Mouse (Mus musculus) embryonic facial prominence, embryonic 12.5 days (tissue): ENCODE measurements around the gene Zscan2. TPM values are rescaled to one million over a fixed set of nuclear protein-coding genes. Genes with fewer than 3 reads are reported as not detected.
A peak's percentile ranks its signal among the peaks of the same experiment; 100 is the strongest.

ENCODE experiments used
- ATAC-seq: fragments of 200-750 bp; cut with Nextera tagmentation; 2 replicates; pipeline ENCODE4 v1.8.0; 2017; ENCODE audit not compliant: insufficient number of reproducible peaks, insufficient read depth, low FRiP score, low TSS enrichment
- H3K27ac ChIP-seq: fragments of 300-500 bp; sonication (generic); 2 replicates; pipeline ENCODE4 v1.5.1; 2016; ENCODE audit warnings: mild to moderate bottlenecking
- H3K27me3 ChIP-seq: fragments of 300-500 bp; sonication (generic); 2 replicates; pipeline ENCODE4 v1.6.1; 2016; ENCODE audit warnings: mild to moderate bottlenecking, moderate library complexity
- H3K36me3 ChIP-seq: fragments of 300-500 bp; sonication (generic); 2 replicates; pipeline ENCODE4 v1.6.1; 2016; ENCODE audit warnings: mild to moderate bottlenecking
- H3K4me1 ChIP-seq: fragments of 300-500 bp; sonication (generic); 2 replicates; pipeline ENCODE4 v1.6.1; 2016
- H3K4me2 ChIP-seq: fragments of 300-500 bp; sonication (generic); replicated peaks from 2 replicates; pipeline ENCODE4 v1.6.1; 2016; ENCODE audit warnings: mild to moderate bottlenecking, moderate library complexity
- H3K4me3 ChIP-seq: fragments of 300-500 bp; sonication (generic); 2 replicates; pipeline ENCODE4 v1.5.1; 2016; ENCODE audit warnings: mild to moderate bottlenecking
- H3K9ac ChIP-seq: fragments of 300-500 bp; sonication (generic); 2 replicates; pipeline ENCODE4 v1.6.1; 2016; ENCODE audit warnings: mild to moderate bottlenecking, moderate library complexity
- H3K9me3 ChIP-seq: fragments of 300-500 bp; sonication (generic); 2 replicates; pipeline ENCODE4 v1.6.1; 2016; ENCODE audit warnings: mild to moderate bottlenecking, moderate library complexity
- whole genome bisulfite sequencing: fragments of 180-500 bp; shearing (Covaris S2); methylation state at CpG from one replicate; pipeline ENCODE4 v1.1.7; 2016; 5-methylcytosine and 5-hydroxymethylcytosine counted together
- polyA plus RNA-seq: library from polyadenylated mRNA; unstranded; fragments of >200 nt; fragmentation: Nextera tagmentation; extraction: Ambion mirVana; gene quantifications from 2 replicates; pipeline ENCODE4 v1.2.1, GENCODE M21; 2016

Gene Zscan2
- polyA plus RNA-seq, 1 experiment from 2014 or later: 3.6 TPM

DNA sequence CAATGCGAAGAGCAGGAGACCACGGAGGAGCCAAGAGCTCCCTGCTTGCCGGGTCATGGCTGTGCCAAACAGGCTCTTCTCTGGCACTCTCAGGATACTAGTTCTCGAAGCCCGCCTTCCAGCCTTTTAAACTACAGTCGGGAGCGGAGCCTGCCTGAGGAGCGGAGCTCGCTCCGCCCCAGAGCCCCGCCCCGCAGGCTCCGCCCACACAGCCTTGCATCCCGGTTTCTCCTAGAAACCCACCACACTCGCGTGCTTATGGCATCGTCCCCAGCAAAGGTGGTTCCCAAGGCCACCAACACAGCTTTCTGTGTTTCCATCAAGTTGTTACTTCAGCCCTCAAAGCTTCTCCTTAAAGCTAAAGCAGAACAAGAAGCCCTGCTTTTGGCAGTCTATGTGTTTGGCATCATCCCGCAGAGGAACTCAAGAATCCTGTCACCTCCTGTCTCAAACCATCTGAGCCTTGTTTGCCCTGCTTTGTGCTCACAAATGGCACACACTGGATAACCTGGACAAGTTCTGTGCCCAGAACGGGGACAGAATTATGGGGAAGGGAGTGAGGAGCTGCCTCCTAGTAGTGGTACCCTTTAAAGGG, 44.3 kb downstream of the Zscan2 start, which contains the start of gene Nmb:
Gene Nmb (minus strand): TSS at position 156 of the 595 bp plus-strand sequence.
- peak; percentile 52; the same call in 1 of the 2 replicates for ATAC-seq
- Histone ChIP-seq H3K27me3 (no peaks in the 10 kb centered on the region), H3K36me3 (peaks cover 16% of the 10 kb centered on the region), H3K9me3 (no peaks in the 10 kb centered on the region), H3K4me2 (peak within 1 kb of the TSS; percentile 94), H3K4me3 (peak within 1 kb of the TSS; percentile 47), H3K27ac (0 out of 2 replicates have a peak within 1 kb of the TSS, but pooled peaks have one; percentile 0), H3K4me1 (peaks cover 23% of the 10 kb centered on the region), H3K9ac (peak within 1 kb of the TSS; percentile 65)
- 3% methylated on average over 19 of the region's 19 CpGs for WGBS

DNA sequence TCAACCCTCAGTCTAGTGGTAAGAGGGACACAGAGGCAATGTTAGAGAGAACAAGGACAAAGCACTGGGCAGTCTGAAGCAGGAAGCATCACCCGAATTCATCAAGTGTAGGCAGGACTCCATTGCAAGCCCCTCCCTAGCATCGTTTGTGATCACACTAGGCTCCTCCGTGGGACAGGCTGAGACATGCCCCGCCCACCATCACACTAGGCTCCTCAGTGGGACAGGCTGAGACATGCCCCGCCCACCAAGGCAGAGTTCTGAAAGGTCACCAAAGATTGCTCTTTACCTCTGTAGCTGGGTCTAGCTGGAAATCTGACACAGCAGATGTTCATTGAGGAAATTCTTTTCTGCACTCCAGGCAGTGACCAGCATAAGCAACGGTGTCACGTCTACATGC, 50.3 kb downstream of the Zscan2 start:
- Histone ChIP-seq H3K4me3 (no peak overlapping the region), H3K27ac (no peak overlapping the region), H3K27me3 (no peaks in the 10 kb centered on the region), H3K9me3 (no peaks in the 10 kb centered on the region), H3K9ac (no peak overlapping the region), H3K4me1 (no peaks in the 10 kb centered on the region), H3K36me3 (peaks cover 63% of the 10 kb centered on the region), H3K4me2 (no peak overlapping the region)
- 77% methylated on average over 7 of the region's 7 CpGs for WGBS
- no peak for ATAC-seq

DNA sequence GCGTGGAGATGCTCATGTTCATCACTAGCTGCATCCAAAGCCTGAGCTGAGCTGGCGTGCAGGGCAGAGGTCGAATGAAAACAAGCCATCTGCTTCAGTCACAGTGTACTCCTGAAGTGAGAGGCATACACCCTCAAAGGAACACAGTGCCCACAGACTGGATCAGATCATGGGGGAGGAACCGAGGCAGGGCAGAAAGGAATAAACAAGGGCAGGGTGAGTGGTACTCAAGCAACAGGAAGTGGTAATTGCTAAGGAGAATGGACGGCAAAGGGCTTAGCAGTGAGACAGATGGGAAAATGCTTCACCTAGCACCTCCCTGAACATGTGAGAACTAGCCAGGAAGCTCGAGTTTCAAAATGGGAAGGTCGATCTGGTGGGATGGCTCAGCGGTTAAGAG, 51.8 kb downstream of the Zscan2 start:
- H3K4me2 ChIP-seq: no peak overlapping the region
- WGBS: 79% methylated on average over 8 of the region's 8 CpGs
- ATAC-seq: no peak
- H3K4me1 ChIP-seq: no peaks in the 10 kb centered on the region
- H3K9me3 ChIP-seq: no peaks in the 10 kb centered on the region
- peaks cover 67% of the 10 kb centered on the region for H3K36me3 ChIP-seq
- no peak overlapping the region for H3K4me3 ChIP-seq
- H3K27ac ChIP-seq: no peak overlapping the region
- no peaks in the 10 kb centered on the region for H3K27me3 ChIP-seq
- H3K9ac ChIP-seq: no peak overlapping the region

DNA sequence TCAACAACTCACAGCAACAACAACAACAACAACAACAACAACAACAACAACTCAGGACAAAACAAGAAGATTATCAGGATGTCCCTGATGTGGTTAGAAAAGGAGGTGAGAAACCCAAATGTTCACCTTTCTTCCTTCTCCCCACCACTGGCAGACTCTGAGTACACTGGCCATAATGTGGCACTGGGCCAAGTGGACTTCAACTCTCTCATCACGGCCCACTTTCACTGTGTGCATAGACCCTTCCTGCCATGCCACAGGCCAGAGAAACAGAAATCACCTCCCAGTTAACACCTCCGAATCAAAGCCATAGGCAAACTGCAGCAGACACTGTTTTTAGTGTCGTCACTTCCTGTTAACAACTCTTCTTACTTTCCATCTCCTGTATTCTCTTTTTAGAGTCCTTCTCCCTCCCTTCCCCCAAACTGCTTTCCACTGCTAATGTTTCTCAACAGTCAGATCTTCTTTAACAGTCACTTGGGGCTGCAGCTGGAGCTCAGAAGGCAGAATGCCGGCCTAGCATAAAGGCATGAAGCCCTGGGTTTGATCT, 57.3 kb downstream of the Zscan2 start:
- H3K27ac ChIP-seq: no peak overlapping the region
- no peaks in the 10 kb centered on the region for H3K9me3 ChIP-seq
- H3K4me1 ChIP-seq: no peaks in the 10 kb centered on the region
- WGBS: 88% methylated on average over 4 of the region's 4 CpGs
- no peak overlapping the region for H3K9ac ChIP-seq
- H3K4me2 ChIP-seq: no peak overlapping the region
- ATAC-seq: no peak
- H3K4me3 ChIP-seq: no peak overlapping the region
- H3K27me3 ChIP-seq: no peaks in the 10 kb centered on the region
- H3K36me3 ChIP-seq: peaks cover 77% of the 10 kb centered on the region

DNA sequence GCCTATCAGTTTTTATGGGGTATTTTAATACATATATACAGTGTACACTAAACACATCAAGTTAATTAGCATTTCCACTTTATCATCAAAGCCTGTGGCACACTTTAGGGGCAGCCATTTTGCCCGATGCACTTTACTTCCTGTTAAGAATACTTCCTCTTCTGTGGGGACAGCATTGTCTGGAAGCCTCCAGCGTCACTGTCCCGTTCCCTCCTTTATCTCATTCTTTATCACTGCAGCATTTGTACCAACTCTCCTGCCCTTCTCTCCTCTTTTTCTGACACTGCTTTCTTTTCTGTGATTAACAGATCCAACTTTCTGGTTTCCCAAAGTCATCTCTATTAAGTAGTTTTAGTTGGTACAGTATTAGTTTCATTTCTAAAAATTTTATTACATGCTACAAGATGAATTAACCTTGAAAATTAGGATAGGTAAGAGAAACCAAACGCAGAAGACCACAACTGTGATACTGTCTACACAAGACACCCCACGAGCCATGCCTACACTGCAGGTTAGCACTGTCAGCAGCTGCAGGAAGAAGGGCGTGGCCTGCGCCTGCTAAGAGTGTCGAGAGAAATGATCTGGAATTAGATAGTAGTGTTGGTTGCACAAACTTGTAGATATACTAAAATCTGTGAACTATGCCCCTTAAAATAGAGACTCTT, 58.4 kb downstream of the Zscan2 start:
- Histone ChIP-seq H3K27me3 (no peaks in the 10 kb centered on the region), H3K4me1 (no peaks in the 10 kb centered on the region), H3K4me2 (no peak overlapping the region), H3K4me3 (no peak overlapping the region), H3K9ac (no peak overlapping the region), H3K27ac (no peak overlapping the region), H3K9me3 (no peaks in the 10 kb centered on the region), H3K36me3 (peaks cover 67% of the 10 kb centered on the region)
- WGBS: 83% methylated on average over 8 of the region's 8 CpGs
- ATAC-seq: no peak

DNA sequence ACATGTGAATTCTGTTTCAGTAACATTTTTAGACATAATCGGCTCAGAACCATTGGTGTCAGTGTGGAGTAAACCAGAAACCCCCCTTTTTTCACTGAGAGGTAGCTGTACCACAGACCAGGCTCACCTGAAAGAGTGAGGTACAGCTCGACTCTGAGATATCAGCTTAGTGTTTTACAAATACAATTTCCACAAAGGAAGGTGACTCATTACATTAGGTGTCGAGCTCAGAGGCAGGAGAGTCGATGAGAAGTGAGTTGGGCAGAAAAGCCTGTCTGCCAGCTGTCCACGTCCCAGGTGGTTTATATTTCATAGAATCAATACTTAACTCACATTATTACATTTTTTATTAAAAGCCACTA, 58.9 kb downstream of the Zscan2 start:
- peaks cover 67% of the 10 kb centered on the region for H3K36me3 ChIP-seq

DNA sequence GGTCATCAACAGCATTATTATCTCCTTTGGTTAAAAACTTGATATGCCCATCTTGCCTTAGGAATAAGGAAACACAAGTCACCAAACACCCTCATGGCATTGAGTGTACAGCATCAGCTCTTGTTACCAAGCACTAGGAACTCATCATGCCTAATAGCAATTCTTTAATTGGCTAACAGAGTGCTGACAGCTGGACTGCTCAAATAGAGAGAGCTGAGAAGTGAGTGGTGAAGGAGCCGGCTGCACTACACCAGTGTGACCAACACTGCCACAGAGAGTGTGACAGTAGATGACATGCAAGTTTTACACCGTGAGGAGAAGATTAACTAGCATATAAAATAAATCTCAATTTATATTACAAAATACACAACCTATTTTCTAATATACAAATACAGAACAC, 62.4 kb downstream of the Zscan2 start:
- no peak for ATAC-seq
- Histone ChIP-seq H3K27ac (no peak overlapping the region), H3K4me1 (no peaks in the 10 kb centered on the region), H3K36me3 (peaks cover 60% of the 10 kb centered on the region), H3K27me3 (no peaks in the 10 kb centered on the region), H3K4me2 (no peak overlapping the region), H3K9ac (no peak overlapping the region), H3K4me3 (no peak overlapping the region), H3K9me3 (no peaks in the 10 kb centered on the region)
- WGBS: 90% methylated on average over 2 of the region's 2 CpGs

More for the DNA sequence above, 58.9 kb downstream of the Zscan2 start:
- no peak overlapping the region for H3K4me2 ChIP-seq
- no peak overlapping the region for H3K27ac ChIP-seq
- no peak overlapping the region for H3K9ac ChIP-seq
- 86% methylated on average over 5 of the region's 5 CpGs for WGBS
- H3K9me3 ChIP-seq: no peaks in the 10 kb centered on the region
- ATAC-seq: no peak
- H3K4me1 ChIP-seq: no peaks in the 10 kb centered on the region
- no peaks in the 10 kb centered on the region for H3K27me3 ChIP-seq
- no peak overlapping the region for H3K4me3 ChIP-seq

Other genes starting within 250 kb of the Zscan2 start
- 25.0 and 29.2 TPM in 2 replicates for gene Crtc3, start 172.0 kb upstream of the Zscan2 start, polyA plus RNA-seq
- gene Iqgap1, start 34.9 kb upstream of the Zscan2 start, polyA plus RNA-seq: 43.2 and 45.1 TPM in 2 replicates
- gene Wdr73, start 40.3 kb downstream of the Zscan2 start, polyA plus RNA-seq: 32.8 and 34.6 TPM in 2 replicates
- 6.1 and 6.2 TPM in 2 replicates for gene Nmb, start 44.2 kb downstream of the Zscan2 start, polyA plus RNA-seq
- 208 and 219 TPM in 2 replicates for gene Sec11a, start 86.9 kb downstream of the Zscan2 start, polyA plus RNA-seq
- gene Zfp592, start 132.8 kb downstream of the Zscan2 start, polyA plus RNA-seq: 13.7 and 14.1 TPM in 2 replicates
- gene Alpk3, start 196.7 kb downstream of the Zscan2 start, polyA plus RNA-seq: 0.73 and 1.00 TPM in 2 replicates